Mouse (Mus musculus) kidney, embryonic 16.5 days (tissue): Measurements from ENCODE around the gene Tvp23b. TPM values are rescaled to one million over a fixed set of nuclear protein-coding genes. Genes with fewer than 3 reads are reported as not detected.

Source experiments
- ATAC-seq: fragments of 200-750 bp; cut with Nextera tagmentation; 2 replicates; pipeline ENCODE4 v1.8.0; 2017; ENCODE audit warnings: moderate TSS enrichment; ENCODE audit not compliant: low FRiP score, low TSS enrichment
- H3K27ac ChIP-seq: fragments of 300-500 bp; sonication (generic); 2 replicates; pipeline ENCODE4 v1.5.1; 2014; ENCODE audit warnings: low read length
- H3K27me3 ChIP-seq: fragments of 300-500 bp; sonication (generic); 2 replicates; pipeline ENCODE4 v1.6.1; 2014; ENCODE audit warnings: low read length, control low read depth, mixed read lengths; ENCODE audit not compliant: insufficient read depth
- H3K36me3 ChIP-seq: fragments of 300-500 bp; sonication (generic); 2 replicates; pipeline ENCODE4 v1.6.1; 2014; ENCODE audit warnings: low read length, control low read depth, mixed read lengths; ENCODE audit not compliant: insufficient read depth
- H3K4me1 ChIP-seq: fragments of 300-500 bp; sonication (generic); 2 replicates; pipeline ENCODE4 v1.6.1; 2014; ENCODE audit warnings: low read length, control low read depth, mixed read lengths; ENCODE audit not compliant: insufficient read depth
- H3K4me2 ChIP-seq: fragments of 300-500 bp; sonication (generic); replicated peaks from 2 replicates; pipeline ENCODE4 v1.6.1; 2014; ENCODE audit warnings: low read depth, low read length
- H3K4me3 ChIP-seq: fragments of 300-500 bp; sonication (generic); 2 replicates; pipeline ENCODE4 v1.5.1; 2014; ENCODE audit warnings: mild to moderate bottlenecking, low read length
- H3K9ac ChIP-seq: fragments of 300-500 bp; sonication (generic); replicated peaks from 2 replicates; pipeline ENCODE4 v1.6.1; 2014; ENCODE audit warnings: low read length
- H3K9me3 ChIP-seq: fragments of 300-500 bp; sonication (generic); 2 replicates; pipeline ENCODE4 v1.6.1; 2016; ENCODE audit warnings: low read length, control low read depth
- WGBS: fragments of 180-500 bp; shearing (Covaris S2); extraction: QIAGEN DNeasy Blood & Tissue Kit; methylation state at CpG from one replicate; pipeline ENCODE4 v1.1.7; 2014; 5-methylcytosine and 5-hydroxymethylcytosine counted together
- polyA plus RNA-seq: library from polyadenylated mRNA; unstranded; fragments of >200 nt; fragmentation: Nextera tagmentation; extraction: Ambion mirVana; gene quantifications from 2 replicates; pipeline ENCODE4 v1.2.1, GENCODE M21; 2015

Gene Tvp23b
- polyA plus RNA-seq, 1 experiment from 2014 or later, result 83.6 TPM

DNA sequence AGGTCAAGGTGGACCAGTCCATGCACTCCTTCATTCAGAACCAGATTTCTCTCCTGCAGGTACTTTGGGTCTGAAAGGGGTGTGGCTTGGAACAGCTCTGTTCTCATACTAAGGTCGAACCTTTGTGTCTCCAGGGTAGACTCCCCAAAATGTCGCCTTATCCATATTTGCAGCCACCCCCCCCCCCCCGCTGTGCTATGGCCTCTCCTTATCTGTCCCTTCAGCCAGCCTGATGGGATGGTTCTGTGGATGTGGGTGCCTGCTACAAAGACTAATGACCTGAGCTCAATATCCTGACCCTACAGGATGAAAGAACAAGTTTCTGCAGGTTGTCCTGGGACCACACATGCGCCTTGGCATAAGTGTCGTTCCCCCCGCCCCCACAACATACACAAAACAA is 25.9 kb upstream of the Tvp23b start:
- H3K27me3 ChIP-seq, result no peaks in the 10 kb centered on the region
- H3K4me2 ChIP-seq, result no peak overlapping the region
- H3K9me3 ChIP-seq, result no peaks in the 10 kb centered on the region
- H3K4me1 ChIP-seq, result no peaks in the 10 kb centered on the region
- H3K4me3 ChIP-seq, result no peak overlapping the region
- no peaks in the 10 kb centered on the region for H3K36me3 ChIP-seq
- no peak overlapping the region for H3K9ac ChIP-seq
- ATAC-seq, result no peak
- no peak overlapping the region for H3K27ac ChIP-seq
- 90% methylated on average over 6 of the region's 6 CpGs for WGBS

DNA sequence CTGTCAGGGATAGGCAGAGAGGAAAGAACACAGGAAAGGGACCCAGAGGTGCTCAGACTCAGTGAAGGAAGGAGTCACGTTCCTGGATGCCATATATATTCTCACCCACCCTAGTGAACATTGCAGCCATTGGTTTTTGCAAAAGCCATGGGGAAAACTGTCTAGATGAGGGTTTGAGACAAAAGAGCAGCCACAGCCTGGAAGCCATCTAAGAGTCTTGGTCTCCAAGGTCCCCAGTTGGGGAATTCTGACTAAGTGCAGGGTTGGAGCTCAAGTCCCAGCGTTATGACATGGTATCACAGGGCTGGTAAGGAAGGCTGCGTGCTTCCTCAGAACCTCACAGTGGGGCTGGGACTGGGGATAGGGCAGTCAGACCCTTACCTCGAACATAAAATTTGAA is 13.7 kb upstream of the Tvp23b start:
- H3K36me3 ChIP-seq, result no peaks in the 10 kb centered on the region
- no peak for ATAC-seq
- no peaks in the 10 kb centered on the region for H3K4me1 ChIP-seq
- no peak overlapping the region for H3K4me2 ChIP-seq
- H3K9me3 ChIP-seq, result no peaks in the 10 kb centered on the region
- no peak overlapping the region for H3K4me3 ChIP-seq
- H3K27ac ChIP-seq, result no peak overlapping the region
- H3K9ac ChIP-seq, result no peak overlapping the region
- no peaks in the 10 kb centered on the region for H3K27me3 ChIP-seq
- 71% methylated on average over 4 of the region's 4 CpGs for WGBS

DNA sequence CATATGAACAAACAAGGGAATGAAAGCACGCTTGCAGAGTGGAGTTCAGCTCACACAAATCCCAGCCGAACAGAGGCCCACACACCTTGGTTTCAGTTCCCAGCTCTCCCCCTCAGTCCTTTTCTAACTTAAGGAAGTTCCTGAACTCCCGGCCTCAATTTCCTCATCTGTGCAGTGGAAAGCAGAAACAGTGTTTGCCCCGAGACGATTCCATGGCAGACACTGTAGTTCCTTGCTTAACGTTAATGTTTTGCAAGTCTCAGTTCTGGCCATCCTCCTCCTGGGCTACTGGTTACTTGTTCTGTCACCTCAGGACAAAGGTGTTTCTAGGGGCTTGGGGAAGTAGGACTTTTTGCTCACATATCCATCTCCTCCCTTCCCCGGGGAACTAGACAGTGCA is 12.6 kb upstream of the Tvp23b start:
- Histone ChIP-seq H3K27me3 (no peaks in the 10 kb centered on the region), H3K4me3 (no peak overlapping the region), H3K27ac (no peak overlapping the region), H3K4me2 (no peak overlapping the region), H3K4me1 (no peaks in the 10 kb centered on the region), H3K36me3 (no peaks in the 10 kb centered on the region), H3K9ac (no peak overlapping the region), H3K9me3 (no peaks in the 10 kb centered on the region)
- ATAC-seq, result no peak
- 86% methylated on average over 7 of the region's 7 CpGs for WGBS

DNA sequence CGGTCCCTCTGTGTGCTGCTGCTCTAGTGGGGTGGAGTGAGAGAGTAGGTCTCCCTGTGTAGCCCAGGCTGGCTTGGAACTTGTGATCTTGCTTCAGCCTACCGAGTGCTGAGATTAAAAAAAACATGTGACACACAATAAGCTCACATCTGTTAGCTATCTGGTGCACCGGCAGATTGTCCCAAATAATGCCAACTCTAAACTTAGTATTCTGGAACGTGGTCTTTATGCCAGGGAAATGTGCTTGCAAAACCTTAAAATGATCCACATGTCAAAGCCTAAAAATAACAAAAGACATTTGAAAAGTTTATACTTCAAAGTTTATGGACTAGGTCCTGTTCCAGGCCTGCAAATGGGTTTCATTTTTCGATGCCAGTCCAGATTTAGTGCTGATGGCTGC is 10.1 kb upstream of the Tvp23b start:
- Histone ChIP-seq H3K4me3 (no peak overlapping the region), H3K36me3 (no peaks in the 10 kb centered on the region), H3K27ac (no peak overlapping the region), H3K4me1 (no peaks in the 10 kb centered on the region), H3K27me3 (no peaks in the 10 kb centered on the region), H3K4me2 (no peak overlapping the region), H3K9ac (no peak overlapping the region), H3K9me3 (no peaks in the 10 kb centered on the region)
- ATAC-seq, result no peak
- WGBS, result 76% methylated on average over 5 of the region's 5 CpGs

DNA sequence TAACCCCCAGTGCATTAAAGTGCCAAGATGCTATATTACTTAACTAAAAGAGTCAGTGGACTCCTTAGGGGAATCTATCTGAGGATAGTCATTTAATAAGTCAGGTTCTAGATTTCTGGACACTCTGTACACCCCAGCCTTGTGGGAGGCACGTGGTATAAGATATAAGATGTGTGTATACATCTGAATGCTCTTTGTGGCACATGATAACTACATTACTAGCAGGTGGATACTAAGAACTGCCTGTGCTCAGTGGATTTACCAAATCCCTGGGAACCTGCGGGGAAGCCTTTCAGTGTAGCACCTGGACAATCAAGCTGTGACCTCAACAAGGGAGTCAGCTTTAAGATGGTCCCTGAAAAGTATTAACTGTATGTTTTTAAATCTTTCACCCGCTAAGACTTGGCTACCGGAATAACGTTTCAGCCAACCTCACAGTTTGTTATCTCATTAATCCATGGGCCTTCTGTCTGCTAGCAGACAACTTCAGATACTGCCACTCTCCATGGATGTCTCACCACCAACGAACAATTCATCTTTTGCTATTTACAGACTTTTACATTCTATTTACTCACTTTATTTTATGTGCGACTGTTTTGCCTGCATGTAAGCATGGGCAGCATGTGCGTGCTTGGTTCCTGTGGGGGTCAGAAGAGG is 9.4 kb upstream of the Tvp23b start:
- Histone ChIP-seq H3K27me3 (no peaks in the 10 kb centered on the region), H3K4me2 (no peak overlapping the region), H3K9ac (no peak overlapping the region), H3K27ac (no peak overlapping the region), H3K4me3 (no peak overlapping the region), H3K36me3 (no peaks in the 10 kb centered on the region), H3K4me1 (no peaks in the 10 kb centered on the region), H3K9me3 (no peaks in the 10 kb centered on the region)
- no peak for ATAC-seq
- WGBS, result 84% methylated on average over 8 of the region's 8 CpGs

DNA sequence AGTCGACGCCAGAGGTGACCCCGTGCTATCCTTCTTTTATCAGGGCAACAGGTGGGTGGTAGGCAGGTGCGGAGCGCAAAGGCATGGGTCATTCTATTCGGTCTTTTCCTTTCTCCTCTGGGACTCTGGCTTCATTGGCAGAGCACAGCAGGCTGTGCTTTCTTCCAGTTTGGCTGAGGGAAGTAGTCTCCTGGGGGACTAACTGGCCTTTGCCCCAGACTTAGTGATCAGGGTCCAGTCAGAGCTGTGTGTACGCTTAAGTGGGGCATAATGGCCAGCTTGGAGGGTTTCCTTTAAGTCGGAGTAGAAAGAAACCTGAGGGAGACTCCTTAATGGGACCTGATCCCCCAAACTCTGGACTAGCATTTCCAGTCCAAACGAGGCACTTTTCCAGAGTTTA is 5.8 kb upstream of the Tvp23b start:
- Histone ChIP-seq H3K36me3 (no peaks in the 10 kb centered on the region), H3K9me3 (no peaks in the 10 kb centered on the region), H3K4me1 (no peaks in the 10 kb centered on the region), H3K4me2 (no peak overlapping the region), H3K27me3 (no peaks in the 10 kb centered on the region), H3K9ac (no peak overlapping the region), H3K4me3 (no peak overlapping the region), H3K27ac (no peak overlapping the region)
- WGBS, result 71% methylated on average over 9 of the region's 9 CpGs
- ATAC-seq, result no peak

DNA sequence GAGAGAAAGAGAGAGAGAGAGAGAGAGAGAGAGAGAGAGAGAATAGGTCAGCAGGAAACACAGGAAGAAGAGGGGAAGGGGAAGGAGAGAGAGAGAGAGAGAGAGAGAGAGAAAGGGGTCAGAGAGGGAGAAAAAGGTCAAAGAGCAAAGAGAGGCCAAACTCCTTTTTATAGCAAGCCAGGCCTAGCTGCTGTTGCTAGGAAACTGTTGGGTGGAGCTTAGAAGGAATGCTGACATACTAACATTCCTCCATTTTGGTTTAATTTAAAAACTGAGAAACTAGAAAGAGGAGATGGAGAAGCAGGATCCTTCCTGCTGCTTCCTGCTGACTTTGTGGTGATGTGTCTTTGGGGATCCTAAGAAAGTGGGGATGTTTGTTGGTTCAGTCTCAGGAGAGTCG is 3.6 kb upstream of the Tvp23b start:
- H3K27me3 ChIP-seq, result no peaks in the 10 kb centered on the region
- H3K9me3 ChIP-seq, result no peaks in the 10 kb centered on the region
- H3K27ac ChIP-seq, result no peak overlapping the region
- H3K4me1 ChIP-seq, result no peaks in the 10 kb centered on the region
- ATAC-seq, result no peak
- H3K4me3 ChIP-seq, result no peak overlapping the region
- H3K9ac ChIP-seq, result no peak overlapping the region
- H3K4me2 ChIP-seq, result no peak overlapping the region
- H3K36me3 ChIP-seq, result no peaks in the 10 kb centered on the region
- WGBS, result 88% methylated on average over 1 of the region's 1 CpGs

DNA sequence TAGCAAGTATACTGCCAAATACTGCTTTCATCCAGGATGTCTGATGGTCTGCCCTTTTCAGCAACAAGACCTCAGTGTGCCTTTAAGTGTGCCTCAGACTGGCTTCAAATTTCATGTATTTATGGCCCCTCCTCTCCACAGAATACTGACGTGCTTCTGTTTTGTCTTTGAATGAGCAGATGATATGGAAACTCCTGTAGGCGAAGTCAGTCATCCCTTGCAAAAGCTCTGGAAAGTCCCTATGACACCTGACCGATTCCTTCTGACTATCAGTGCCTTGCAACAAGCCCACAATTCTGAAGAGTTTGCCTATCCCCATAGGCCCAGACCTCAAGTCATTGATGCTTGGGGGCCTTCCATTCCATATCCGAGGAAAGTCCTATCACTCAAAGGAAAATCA is 2.8 kb upstream of the Tvp23b start:
- 80% methylated on average over 4 of the region's 4 CpGs for WGBS
- Histone ChIP-seq H3K27ac (no peak overlapping the region), H3K4me1 (no peaks in the 10 kb centered on the region)

DNA sequence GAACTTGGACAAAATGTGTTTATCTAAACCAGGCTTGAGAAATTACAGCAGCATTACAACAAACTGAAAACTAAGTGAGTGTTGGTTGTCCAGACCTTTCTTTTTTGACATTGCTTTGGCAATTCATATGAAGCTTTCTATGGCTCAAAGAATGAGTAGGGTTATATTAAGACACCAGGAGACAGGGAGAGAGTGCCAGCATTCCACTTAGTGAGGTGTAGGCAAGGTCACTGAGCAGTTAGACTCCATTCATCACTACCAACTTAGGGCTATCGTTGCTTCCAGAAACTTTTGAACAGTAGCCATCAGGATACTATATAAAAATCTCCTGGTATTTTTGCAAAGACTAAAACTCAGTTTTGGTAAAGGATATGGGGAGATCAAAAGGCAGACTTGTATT is 1.9 kb upstream of the Tvp23b start:
- 91% methylated on average over 1 of the region's 1 CpGs for WGBS
- no peak overlapping the region for H3K27ac ChIP-seq
- no peak overlapping the region for H3K4me2 ChIP-seq
- no peaks in the 10 kb centered on the region for H3K4me1 ChIP-seq
- H3K27me3 ChIP-seq, result no peaks in the 10 kb centered on the region
- no peak overlapping the region for H3K9ac ChIP-seq
- ATAC-seq, result no peak
- H3K36me3 ChIP-seq, result no peaks in the 10 kb centered on the region; the same call in 1 of the 2 replicates
- H3K4me3 ChIP-seq, result no peak overlapping the region
- no peaks in the 10 kb centered on the region for H3K9me3 ChIP-seq

More for the DNA sequence above, 2.8 kb upstream of the Tvp23b start:
- no peak for ATAC-seq
- no peak overlapping the region for H3K9ac ChIP-seq
- H3K9me3 ChIP-seq, result no peaks in the 10 kb centered on the region
- H3K36me3 ChIP-seq, result no peaks in the 10 kb centered on the region
- no peak overlapping the region for H3K4me2 ChIP-seq
- H3K27me3 ChIP-seq, result no peaks in the 10 kb centered on the region
- H3K4me3 ChIP-seq, result no peak overlapping the region

DNA sequence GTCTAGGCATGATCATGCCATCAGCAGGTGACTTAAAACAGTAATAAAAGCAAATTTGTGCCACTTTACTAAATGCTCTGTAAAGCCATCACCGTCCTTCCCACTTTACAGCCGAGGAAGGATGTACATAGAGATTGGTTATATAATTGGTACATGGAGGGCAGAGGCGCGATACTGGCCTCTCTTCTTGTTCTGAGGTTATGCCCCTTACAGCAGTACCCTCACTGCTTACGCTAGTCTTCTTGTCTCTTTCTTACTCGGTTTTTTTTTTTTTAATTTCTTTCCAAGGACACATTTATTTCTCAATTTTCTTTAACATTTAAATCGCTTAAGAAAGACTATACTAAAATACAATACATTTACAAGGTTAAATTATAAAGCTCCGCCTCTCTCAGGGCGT is 527 bp upstream of the Tvp23b start:
- no peaks in the 10 kb centered on the region for H3K27me3 ChIP-seq
- no peaks in the 10 kb centered on the region; the same call in 1 of the 2 replicates for H3K36me3 ChIP-seq
- peak overlapping the region; percentile 56; the same call in 1 of the 2 replicates for H3K9ac ChIP-seq
- H3K27ac ChIP-seq, result no peak overlapping the region
- 24% methylated on average over 9 of the region's 9 CpGs for WGBS
- peak overlapping the region; percentile 91 for H3K4me3 ChIP-seq
- no peaks in the 10 kb centered on the region for H3K4me1 ChIP-seq
- H3K4me2 ChIP-seq, result peak overlapping the region; percentile 57
- no peaks in the 10 kb centered on the region for H3K9me3 ChIP-seq
- 0 out of 2 replicates have a peak, but pooled peaks have one; percentile 43 for ATAC-seq
